Mouse (Mus musculus): ENCODE measurements around the gene Sept10. TPM values are rescaled to one million over a fixed set of nuclear protein-coding genes. Genes with fewer than 3 reads are reported as not detected.
A peak's percentile ranks its signal among the peaks of the same experiment; 100 is the strongest.

Gene Sept10
- polyA plus RNA-seq, 1 experiment from 2014 or later: 39.1 TPM

DNA sequence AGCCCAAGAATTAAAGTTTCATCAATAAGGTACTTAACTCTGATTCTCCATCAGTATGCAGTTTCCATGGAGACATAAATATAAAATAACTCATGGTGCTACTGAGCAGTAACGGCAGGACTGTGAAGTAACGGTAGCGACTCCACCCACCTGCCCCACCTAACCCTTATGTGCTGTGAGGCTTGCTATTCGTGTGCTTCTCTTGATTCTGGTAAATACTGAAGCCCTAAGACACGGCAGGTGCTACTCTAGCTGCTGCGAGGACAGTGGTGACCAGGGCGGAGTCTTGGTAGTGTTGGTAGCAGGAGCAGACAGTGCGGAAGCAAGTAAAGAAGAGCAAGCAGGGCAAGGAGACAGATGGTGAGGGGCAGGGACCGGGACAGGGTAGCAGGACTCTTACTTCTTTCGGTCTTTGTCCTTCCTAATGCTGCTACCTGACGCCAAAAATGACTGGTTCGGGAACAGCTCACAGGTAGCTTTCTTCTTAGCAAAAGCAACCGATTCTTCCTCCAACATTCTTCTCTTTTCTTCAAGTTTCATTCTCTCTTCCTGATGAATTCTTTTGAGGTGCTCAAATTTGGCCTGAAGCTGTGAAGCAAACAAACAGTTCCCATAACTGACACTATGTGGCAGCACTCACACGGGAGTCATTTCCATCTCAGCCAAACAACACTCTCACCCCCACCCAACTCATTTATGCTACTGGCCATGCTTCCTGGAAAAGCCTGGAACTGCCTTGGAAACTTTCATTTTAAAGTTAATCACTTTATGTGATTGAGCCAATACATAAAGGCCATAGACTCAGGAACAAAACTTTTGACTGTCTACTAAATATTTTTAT is 55.3 kb downstream of the Sept10 start:
- WGBS: 64% methylated on average over 14 of the region's 14 CpGs

DNA sequence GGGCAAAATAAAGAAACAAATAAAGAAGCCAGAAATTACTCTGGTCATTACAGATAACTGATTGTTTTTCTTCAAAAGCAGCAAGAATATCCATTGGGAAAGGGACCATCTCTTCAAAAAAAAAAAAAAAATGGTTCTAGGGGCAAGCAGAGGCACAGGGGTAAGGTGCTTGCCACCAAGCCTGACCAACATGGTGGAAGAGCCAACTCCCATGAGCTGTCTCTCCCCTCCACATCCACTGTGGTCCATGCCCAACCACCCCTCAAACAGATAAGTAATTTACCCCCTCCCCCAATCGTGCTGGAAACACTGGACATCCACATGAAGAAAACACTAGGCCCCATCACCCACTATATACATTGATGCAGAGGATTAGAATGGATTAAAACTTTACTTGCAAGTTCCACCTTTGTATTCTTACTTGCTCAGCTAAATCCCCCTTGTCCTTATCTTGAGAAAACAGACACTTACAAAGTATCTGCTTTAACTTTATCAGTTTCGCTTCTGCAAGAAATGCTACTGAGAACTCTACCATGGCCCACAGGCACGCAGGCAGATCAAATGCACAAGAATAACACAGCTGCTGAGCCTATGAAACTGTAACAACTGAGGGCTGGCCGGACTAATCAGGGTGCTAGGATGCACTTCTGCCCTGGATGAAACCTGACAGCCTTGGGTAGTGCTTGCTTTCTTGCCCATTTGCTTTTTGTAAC is 59.3 kb downstream of the Sept10 start:
- H3K4me2 ChIP-seq (replicated peaks): no peak overlapping the region
- no peak for ATAC-seq (ENCODE audit: insufficient number of reproducible peaks, low FRiP score, low TSS enrichment, low read depth)
- H3K9ac ChIP-seq: no peak overlapping the region
- no peaks in the 10 kb centered on the region for H3K9me3 ChIP-seq (replicated peaks)
- no peaks in the 10 kb centered on the region for H3K36me3 ChIP-seq
- 62% methylated on average over 4 of the region's 4 CpGs for WGBS
- no peaks in the 10 kb centered on the region for H3K4me1 ChIP-seq
- H3K27me3 ChIP-seq: no peaks in the 10 kb centered on the region
- H3K27ac ChIP-seq (replicated peaks): no peak overlapping the region
- H3K4me3 ChIP-seq (replicated peaks): no peak overlapping the region

More for the DNA sequence above, 55.3 kb downstream of the Sept10 start:
- H3K27me3 ChIP-seq: no peaks in the 10 kb centered on the region
- no peak overlapping the region for H3K4me3 ChIP-seq (replicated peaks)
- H3K4me2 ChIP-seq (replicated peaks): no peak overlapping the region
- H3K9ac ChIP-seq: no peak overlapping the region
- no peak for ATAC-seq (ENCODE audit: insufficient number of reproducible peaks, low FRiP score, low TSS enrichment, low read depth)
- no peaks in the 10 kb centered on the region for H3K36me3 ChIP-seq
- no peak overlapping the region for H3K27ac ChIP-seq (replicated peaks)
- no peaks in the 10 kb centered on the region for H3K9me3 ChIP-seq (replicated peaks)
- H3K4me1 ChIP-seq: no peaks in the 10 kb centered on the region

DNA sequence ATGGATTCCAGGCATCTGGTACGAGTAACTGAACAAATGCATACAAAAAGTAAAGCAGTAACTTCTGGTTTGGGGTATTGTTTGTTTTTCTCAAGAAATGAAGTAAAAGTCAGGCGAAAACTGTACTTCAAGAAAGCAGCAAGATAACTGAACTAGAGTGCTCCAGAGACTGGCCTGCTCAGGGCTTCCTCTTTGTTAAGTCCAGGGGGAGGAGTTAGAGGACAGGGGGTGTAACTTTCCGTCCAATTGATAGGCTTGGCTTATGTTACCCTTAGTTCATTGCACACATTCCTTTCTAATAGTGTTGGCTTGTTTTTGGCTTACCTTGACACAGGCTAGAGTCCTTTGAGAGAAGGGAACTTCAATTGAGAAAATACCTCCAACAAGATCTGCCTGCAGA is 63.0 kb downstream of the Sept10 start:
- no peak for ATAC-seq (ENCODE audit: insufficient number of reproducible peaks, low FRiP score, low TSS enrichment, low read depth)
- no peaks in the 10 kb centered on the region for H3K4me1 ChIP-seq

DNA sequence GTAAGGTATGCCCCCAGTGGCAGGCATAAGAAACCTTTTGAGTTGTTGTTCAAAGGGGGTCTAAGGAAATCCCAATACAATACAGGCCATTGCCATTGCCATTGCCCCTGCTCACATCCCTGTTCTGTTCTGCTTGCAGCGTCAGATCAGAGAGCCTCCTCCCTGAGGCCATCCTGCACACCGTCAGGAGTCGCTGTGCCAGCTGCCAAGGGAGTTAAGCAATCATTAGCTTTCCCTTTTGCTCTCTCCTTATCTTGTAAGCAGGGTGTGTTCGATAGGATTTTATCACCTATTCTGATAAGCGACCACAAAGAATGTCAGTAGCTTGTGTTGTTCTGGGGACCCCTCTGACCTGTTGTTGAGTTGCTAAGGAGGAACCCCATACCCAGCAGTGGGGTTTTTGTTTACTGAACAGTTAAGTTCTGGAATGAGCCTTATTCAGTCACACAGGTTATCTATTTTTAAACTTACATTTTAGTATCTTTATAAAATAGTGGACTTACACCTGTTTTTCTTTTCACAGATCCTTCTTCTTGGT is 69.0 kb downstream of the Sept10 start:
- Histone ChIP-seq H3K4me3 (replicated peaks) (no peak overlapping the region), H3K9ac (no peak overlapping the region), H3K4me2 (replicated peaks) (no peak overlapping the region), H3K36me3 (no peaks in the 10 kb centered on the region), H3K27ac (replicated peaks) (no peak overlapping the region), H3K4me1 (0 out of 2 replicates have a peak, but pooled peaks cover 4% of the 10 kb centered on the region), H3K9me3 (replicated peaks) (no peaks in the 10 kb centered on the region), H3K27me3 (no peaks in the 10 kb centered on the region)
- WGBS: 63% methylated on average over 5 of the region's 5 CpGs
- no peak for ATAC-seq (ENCODE audit: insufficient number of reproducible peaks, low FRiP score, low TSS enrichment, low read depth)

More for the DNA sequence above, 63.0 kb downstream of the Sept10 start:
- 48% methylated on average over 3 of the region's 3 CpGs for WGBS
- H3K9me3 ChIP-seq (replicated peaks): no peaks in the 10 kb centered on the region
- no peak overlapping the region for H3K27ac ChIP-seq (replicated peaks)
- H3K36me3 ChIP-seq: no peaks in the 10 kb centered on the region
- no peak overlapping the region for H3K4me2 ChIP-seq (replicated peaks)
- H3K27me3 ChIP-seq: no peaks in the 10 kb centered on the region
- H3K4me3 ChIP-seq (replicated peaks): no peak overlapping the region
- H3K9ac ChIP-seq: no peak overlapping the region

DNA sequence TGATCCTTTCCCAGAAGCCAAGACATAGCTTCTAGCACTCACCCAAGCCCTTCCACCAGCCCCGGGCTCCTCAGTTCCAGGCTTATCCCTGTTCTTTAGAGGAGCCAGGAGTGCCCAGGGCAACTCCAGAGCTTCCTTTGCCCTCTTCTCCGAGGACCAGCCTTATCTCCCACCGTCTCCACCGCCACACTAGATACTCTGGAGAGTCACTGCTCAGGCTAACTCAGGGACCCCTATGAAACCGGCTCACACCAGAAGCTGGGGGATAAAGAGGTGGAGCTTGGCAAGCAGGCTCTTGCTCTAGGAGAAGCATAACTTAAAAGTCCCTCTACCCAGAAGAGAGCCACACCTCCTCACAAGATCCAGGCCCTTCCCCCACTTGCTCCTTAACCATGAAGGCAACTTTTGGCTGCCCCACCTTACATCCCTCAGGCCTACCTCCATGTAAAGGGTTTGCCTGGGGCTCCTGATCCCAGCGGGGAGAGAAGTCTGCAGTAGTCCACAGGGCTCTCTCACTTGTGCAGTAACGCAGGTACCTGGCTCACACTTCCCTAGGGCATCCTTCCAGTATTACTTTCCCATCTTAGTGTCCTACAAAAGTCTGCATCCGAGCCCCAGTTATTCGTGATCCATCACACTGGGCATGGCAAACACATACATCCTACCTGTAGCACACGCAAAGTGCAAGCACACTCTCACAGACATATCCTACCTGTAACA is 70.5 kb downstream of the Sept10 start:
- no peak for ATAC-seq (ENCODE audit: insufficient number of reproducible peaks, low FRiP score, low TSS enrichment, low read depth)

DNA sequence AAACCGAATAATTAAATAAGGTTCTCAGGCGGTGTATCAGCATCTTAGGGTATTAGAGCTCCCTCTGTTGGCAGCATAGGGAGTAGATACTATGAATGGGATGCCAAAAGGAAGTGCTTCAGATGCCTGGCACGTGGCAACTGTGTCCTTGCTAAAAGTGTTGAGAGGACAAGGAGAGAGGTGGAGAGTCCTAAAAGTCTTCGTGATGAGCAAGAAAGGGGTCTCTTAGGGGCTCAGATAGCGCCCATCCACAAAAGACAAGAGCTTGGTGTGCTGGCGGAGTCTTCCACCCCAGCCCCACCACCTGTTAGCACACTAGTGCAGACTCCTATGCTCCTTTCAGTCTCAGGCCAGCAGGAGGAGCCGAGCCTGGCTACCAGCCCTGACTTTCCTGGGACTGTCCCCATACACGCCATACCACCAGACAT is 71.7 kb downstream of the Sept10 start:
- 14% methylated on average over 8 of the region's 8 CpGs for WGBS
- Histone ChIP-seq H3K4me2 (replicated peaks) (0 out of 2 replicates have a peak overlapping the region, but pooled peaks have one; percentile 25), H3K4me1 (0 out of 2 replicates have a peak, but pooled peaks cover 4% of the 10 kb centered on the region), H3K27me3 (no peaks in the 10 kb centered on the region), H3K27ac (replicated peaks) (no peak overlapping the region), H3K9ac (no peak overlapping the region), H3K9me3 (replicated peaks) (no peaks in the 10 kb centered on the region), H3K4me3 (replicated peaks) (no peak overlapping the region), H3K36me3 (no peaks in the 10 kb centered on the region)
- peak; percentile 51; the same call in 1 of the 2 replicates for ATAC-seq (ENCODE audit: insufficient number of reproducible peaks, low FRiP score, low TSS enrichment, low read depth)

More for the DNA sequence above, 70.5 kb downstream of the Sept10 start:
- Histone ChIP-seq H3K4me2 (replicated peaks) (no peak overlapping the region), H3K4me3 (replicated peaks) (no peak overlapping the region), H3K36me3 (no peaks in the 10 kb centered on the region), H3K9ac (no peak overlapping the region), H3K27me3 (no peaks in the 10 kb centered on the region), H3K4me1 (0 out of 2 replicates have a peak, but pooled peaks cover 4% of the 10 kb centered on the region), H3K27ac (replicated peaks) (no peak overlapping the region), H3K9me3 (replicated peaks) (no peaks in the 10 kb centered on the region)
- WGBS: 82% methylated on average over 10 of the region's 10 CpGs

DNA sequence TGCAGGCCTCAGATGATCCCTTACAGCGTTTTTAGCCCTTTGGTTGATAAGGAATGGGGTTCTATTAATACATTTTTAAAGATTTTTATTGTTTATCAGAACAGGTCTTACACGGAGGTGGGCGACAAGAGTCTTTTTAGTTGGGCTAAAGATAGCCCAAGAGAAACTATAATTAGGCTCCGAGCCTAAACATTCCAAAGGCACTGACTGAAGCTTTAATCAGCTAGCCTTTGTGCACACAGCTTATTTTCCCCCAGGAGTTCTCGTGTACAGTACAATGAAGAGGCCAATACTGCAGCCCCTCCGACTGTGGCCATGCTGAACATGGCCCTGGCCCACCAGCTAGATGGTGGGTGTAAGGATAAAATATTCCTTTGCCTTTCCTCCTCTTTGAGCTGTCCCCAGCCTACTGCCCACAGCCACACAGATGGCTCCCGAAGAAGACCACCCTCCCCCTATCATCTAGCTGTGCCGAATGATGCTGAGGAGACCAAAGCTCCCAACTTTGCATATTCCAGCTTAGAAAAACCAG is 88.1 kb downstream of the Sept10 start:
- 62% methylated on average over 8 of the region's 8 CpGs for WGBS
- no peaks in the 10 kb centered on the region for H3K9me3 ChIP-seq (replicated peaks)
- H3K9ac ChIP-seq: no peak overlapping the region
- no peaks in the 10 kb centered on the region for H3K27me3 ChIP-seq
- H3K36me3 ChIP-seq: no peaks in the 10 kb centered on the region
- ATAC-seq (ENCODE audit: insufficient number of reproducible peaks, low FRiP score, low TSS enrichment, low read depth): no peak
- no peak overlapping the region for H3K27ac ChIP-seq (replicated peaks)
- no peak overlapping the region for H3K4me2 ChIP-seq (replicated peaks)
- 0 out of 2 replicates have a peak, but pooled peaks cover 7% of the 10 kb centered on the region for H3K4me1 ChIP-seq
- no peak overlapping the region for H3K4me3 ChIP-seq (replicated peaks)

DNA sequence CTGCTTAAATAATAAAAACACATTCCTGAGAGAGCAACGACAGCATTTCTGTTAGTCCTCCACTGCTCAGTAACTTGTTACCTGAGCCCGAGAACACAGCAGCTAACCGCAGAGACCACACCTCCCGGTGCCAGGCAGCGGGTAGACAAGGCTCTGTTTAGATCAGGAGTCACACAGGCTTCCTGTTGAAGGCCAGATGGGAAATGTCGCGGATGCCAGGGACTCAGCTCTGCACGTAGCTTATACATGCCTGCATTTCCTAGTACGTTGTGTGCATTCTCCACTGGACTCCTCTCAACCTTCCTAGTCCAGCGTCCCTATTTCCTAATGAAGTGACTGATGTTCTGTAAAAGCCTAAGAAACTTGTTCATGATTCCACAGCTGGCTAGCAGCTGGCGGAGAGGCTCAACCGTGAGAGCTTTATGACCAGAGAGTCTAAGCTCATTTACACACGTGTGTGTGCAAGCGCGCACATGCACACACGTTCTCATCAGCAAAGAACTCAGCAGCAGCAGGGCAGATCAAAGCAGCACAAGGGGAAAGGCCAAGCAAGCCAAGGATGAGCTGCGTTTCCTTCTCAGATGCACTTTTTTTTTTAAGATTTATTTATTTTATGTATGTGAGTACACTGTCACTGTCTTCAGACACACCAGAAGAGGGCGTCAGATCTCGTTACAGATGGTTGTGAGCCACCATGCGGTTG is 89.6 kb downstream of the Sept10 start:
- Histone ChIP-seq H3K4me1 (0 out of 2 replicates have a peak, but pooled peaks cover 7% of the 10 kb centered on the region), H3K27ac (replicated peaks) (peak overlapping the region; percentile 51), H3K4me3 (replicated peaks) (no peak overlapping the region), H3K9ac (no peak overlapping the region), H3K27me3 (no peaks in the 10 kb centered on the region), H3K36me3 (no peaks in the 10 kb centered on the region), H3K4me2 (replicated peaks) (no peak overlapping the region), H3K9me3 (replicated peaks) (no peaks in the 10 kb centered on the region)
- ATAC-seq (ENCODE audit: insufficient number of reproducible peaks, low FRiP score, low TSS enrichment, low read depth): no peak
- 43% methylated on average over 20 of the region's 20 CpGs for WGBS

DNA sequence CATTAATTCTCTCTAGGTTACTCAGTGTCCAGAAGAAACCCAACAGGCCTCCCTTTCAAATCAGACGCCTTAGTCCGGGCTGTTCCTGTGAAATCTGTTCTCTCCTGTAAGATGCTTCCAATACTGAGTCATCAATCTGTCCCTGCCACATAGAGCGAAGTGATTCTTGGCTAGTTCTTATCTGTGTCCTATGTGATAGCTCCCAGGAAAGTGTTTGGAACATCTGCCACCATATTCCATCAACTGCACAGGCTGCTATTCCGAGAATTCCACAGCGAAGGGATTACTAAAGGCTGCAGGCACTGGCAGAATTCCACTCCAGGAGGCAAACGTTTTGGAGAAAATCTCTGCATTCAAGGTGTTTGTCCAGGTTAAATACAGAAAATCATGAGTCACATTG is 94.0 kb downstream of the Sept10 start:
- Histone ChIP-seq H3K27me3 (no peaks in the 10 kb centered on the region), H3K4me1 (0 out of 2 replicates have a peak, but pooled peaks cover 7% of the 10 kb centered on the region), H3K36me3 (no peaks in the 10 kb centered on the region), H3K4me3 (replicated peaks) (no peak overlapping the region), H3K9ac (no peak overlapping the region), H3K4me2 (replicated peaks) (no peak overlapping the region), H3K27ac (replicated peaks) (no peak overlapping the region), H3K9me3 (replicated peaks) (no peaks in the 10 kb centered on the region)
- no peak for ATAC-seq (ENCODE audit: insufficient number of reproducible peaks, low FRiP score, low TSS enrichment, low read depth)
- WGBS: 78% methylated on average over 6 of the region's 6 CpGs

DNA sequence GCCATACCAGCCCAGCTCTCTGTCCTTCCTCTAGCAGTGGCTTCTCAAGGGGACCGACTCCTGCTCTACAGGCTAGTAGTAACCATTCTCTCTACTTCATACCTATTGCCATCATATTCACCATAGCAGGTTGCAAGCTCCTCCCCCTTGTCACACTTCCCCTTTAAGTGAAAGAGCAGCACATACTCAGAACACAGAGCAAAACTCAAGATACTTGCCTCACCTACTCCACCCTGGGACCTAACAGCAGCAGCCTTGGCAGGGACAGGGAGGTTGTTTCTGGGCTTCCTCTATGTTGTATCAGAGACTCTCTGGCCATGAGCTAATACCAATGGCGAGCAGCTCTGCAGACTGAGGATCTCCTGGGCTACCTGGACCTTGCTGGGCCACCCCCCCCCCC is 96.2 kb downstream of the Sept10 start:
- WGBS: 98% methylated on average over 2 of the region's 2 CpGs
- H3K4me3 ChIP-seq (replicated peaks): no peak overlapping the region
- H3K27ac ChIP-seq (replicated peaks): no peak overlapping the region
- no peaks in the 10 kb centered on the region for H3K27me3 ChIP-seq
- no peaks in the 10 kb centered on the region for H3K9me3 ChIP-seq (replicated peaks)
- H3K4me1 ChIP-seq: no peaks in the 10 kb centered on the region
- no peaks in the 10 kb centered on the region for H3K36me3 ChIP-seq
- no peak for ATAC-seq (ENCODE audit: insufficient number of reproducible peaks, low FRiP score, low TSS enrichment, low read depth)
- no peak overlapping the region for H3K4me2 ChIP-seq (replicated peaks)
- H3K9ac ChIP-seq: no peak overlapping the region

All from embryonic facial prominence, embryonic 15.5 days (tissue).